Mouse (Mus musculus) intestine, embryonic 14.5 days (tissue): Measurements from ENCODE around the gene Tacc3. TPM values are rescaled to one million over a fixed set of nuclear protein-coding genes. Genes with fewer than 3 reads are reported as not detected.

Experiments
- ATAC-seq: fragments of 200-750 bp; cut with Nextera tagmentation; replicated peaks from 2 replicates; pipeline ENCODE4 v1.8.0; 2017; ENCODE audit warnings: low read depth, moderate number of reproducible peaks, moderate TSS enrichment, moderate library complexity; ENCODE audit not compliant: low FRiP score, low TSS enrichment
- DNase-seq: peaks from one replicate; pipeline ENCODE4 v3.0.0-alpha.2; 2018; ENCODE audit warnings: low spot score
- H3K27ac ChIP-seq: fragments of 300-500 bp; sonication (generic); 2 replicates; pipeline ENCODE4 v1.5.1; 2014; ENCODE audit warnings: low read depth, mild to moderate bottlenecking, control low read depth
- H3K27me3 ChIP-seq: fragments of 300-500 bp; sonication (generic); replicated peaks from 2 replicates; pipeline ENCODE4 v1.6.1; 2014; ENCODE audit warnings: low read length, control low read depth; ENCODE audit not compliant: control insufficient read depth, insufficient read depth
- H3K36me3 ChIP-seq: fragments of 300-500 bp; sonication (generic); 2 replicates; pipeline ENCODE4 v1.6.1; 2014; ENCODE audit warnings: low read length, control low read depth; ENCODE audit not compliant: control insufficient read depth, insufficient read depth
- H3K4me1 ChIP-seq: fragments of 300-500 bp; sonication (generic); replicated peaks from 2 replicates; pipeline ENCODE4 v1.6.1; 2014; ENCODE audit warnings: low read length, control low read depth, mixed read lengths; ENCODE audit not compliant: control insufficient read depth, insufficient read depth
- H3K4me2 ChIP-seq: fragments of 300-500 bp; sonication (generic); 2 replicates; pipeline ENCODE4 v1.6.1; 2014; ENCODE audit warnings: low read length
- H3K4me3 ChIP-seq: fragments of 300-500 bp; sonication (generic); 2 replicates; pipeline ENCODE4 v1.5.1; 2014; ENCODE audit warnings: low read depth, low read length, control low read depth, mixed read lengths
- H3K9ac ChIP-seq: fragments of 300-500 bp; sonication (generic); 2 replicates; pipeline ENCODE4 v1.6.1; 2014; ENCODE audit warnings: mild to moderate bottlenecking, low read length
- H3K9me3 ChIP-seq: fragments of 300-500 bp; sonication (generic); 2 replicates; pipeline ENCODE4 v1.6.1; 2016; ENCODE audit warnings: low read length, control low read depth; ENCODE audit not compliant: control insufficient read depth
- WGBS: fragments of 180-500 bp; shearing (Covaris S2); extraction: QIAGEN DNeasy Blood & Tissue Kit; methylation state at CpG from one replicate; pipeline ENCODE4 v1.1.7; 2014; 5-methylcytosine and 5-hydroxymethylcytosine counted together
- polyA plus RNA-seq: library from polyadenylated mRNA; unstranded; fragments of >200 nt; fragmentation: Nextera tagmentation; extraction: Ambion mirVana; gene quantifications from 2 replicates; pipeline ENCODE4 v1.2.1, GENCODE M21; 2014

The Tacc3 gene
- polyA plus RNA-seq, 1 experiment from 2014 or later: 174 TPM

DNA sequence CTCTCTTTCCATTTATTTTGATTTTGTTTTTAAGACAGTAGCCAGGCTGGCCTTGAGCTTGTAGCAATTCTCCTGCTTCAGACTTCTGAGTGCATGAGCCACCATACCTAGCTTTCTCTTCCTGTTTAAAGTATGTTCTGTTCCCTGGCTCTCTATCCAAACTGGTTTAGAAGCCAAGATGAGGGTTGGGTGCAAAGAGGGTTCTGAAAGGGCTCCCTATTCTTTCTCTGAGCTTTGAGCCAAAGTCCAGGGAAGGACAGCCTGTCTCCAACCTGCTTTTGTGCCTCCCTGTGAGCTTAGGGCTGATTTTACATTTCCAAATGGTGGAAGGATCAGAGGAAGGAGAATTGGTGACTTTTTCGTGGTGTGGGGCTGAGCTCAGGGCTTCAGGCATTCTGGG, 69.0 kb downstream of the Tacc3 start:
- Histone ChIP-seq H3K4me1 (peaks cover 4% of the 10 kb centered on the region), H3K4me2 (no peak overlapping the region), H3K36me3 (peaks cover 4% of the 10 kb centered on the region; the same call in 1 of the 2 replicates), H3K4me3 (no peak overlapping the region), H3K9me3 (no peaks in the 10 kb centered on the region), H3K27ac (no peak overlapping the region), H3K9ac (no peak overlapping the region), H3K27me3 (peaks cover 18% of the 10 kb centered on the region)
- 77% methylated on average over 1 of the region's 1 CpGs for WGBS
- DNase-seq (no peak), ATAC-seq (no peak)

Other genes starting within 250 kb of the Tacc3 start
- not detected in 2 replicates for gene Nkx1-1, start 224.2 kb upstream of the Tacc3 start, polyA plus RNA-seq
- gene Fam53a, start 28.5 kb upstream of the Tacc3 start, polyA plus RNA-seq: 67.4 and 69.8 TPM in 2 replicates
- 0.27 and 0.46 TPM in 2 replicates for gene Gm9903, start 28.2 kb upstream of the Tacc3 start, polyA plus RNA-seq
- 214 and 230 TPM in 2 replicates for gene Slbp, start 5.6 kb upstream of the Tacc3 start, polyA plus RNA-seq
- 39.3 and 42.4 TPM in 2 replicates for gene Tmem129, start 288 bp downstream of the Tacc3 start, polyA plus RNA-seq
- 11.1 and 13.7 TPM in 2 replicates for gene Fgfr3, start 63.5 kb downstream of the Tacc3 start, polyA plus RNA-seq
- 39.8 and 43.8 TPM in 2 replicates for gene Letm1, start 124.7 kb downstream of the Tacc3 start, polyA plus RNA-seq
- 56.7 and 59.2 TPM in 2 replicates for gene Nsd2, start 162.6 kb downstream of the Tacc3 start, polyA plus RNA-seq